Mouse (Mus musculus): ENCODE results near the gene Shld2. TPM values are rescaled to one million over a fixed set of nuclear protein-coding genes. Genes with fewer than 3 reads are reported as not detected.
A peak's percentile ranks its signal among the peaks of the same experiment; 100 is the strongest.

Shld2 gene
- polyA plus RNA-seq, 1 experiment: 7.1 TPM

GRCm38 (mm10) chr14:34209942-34210341, 100.4 kb downstream of the Shld2 start:
- Histone ChIP-seq H3K27ac (ENCODE audit: insufficient read depth, low read depth, low read length) (no peak overlapping the region), H3K4me1 (ENCODE audit: control insufficient read depth, insufficient read depth, low read length) (no peaks in the 10 kb centered on the region), H3K4me3 (ENCODE audit: insufficient read depth, low read length) (no peak overlapping the region)
- TF ChIP-seq CTCF (IDR thresholded peaks at IDR 0.05; ENCODE audit: low read depth, low read length) (no peak), POLR2A (IDR thresholded peaks at IDR 0.05; ENCODE audit: borderline replicate concordance, low read depth, low read length) (no peak)

DNA sequence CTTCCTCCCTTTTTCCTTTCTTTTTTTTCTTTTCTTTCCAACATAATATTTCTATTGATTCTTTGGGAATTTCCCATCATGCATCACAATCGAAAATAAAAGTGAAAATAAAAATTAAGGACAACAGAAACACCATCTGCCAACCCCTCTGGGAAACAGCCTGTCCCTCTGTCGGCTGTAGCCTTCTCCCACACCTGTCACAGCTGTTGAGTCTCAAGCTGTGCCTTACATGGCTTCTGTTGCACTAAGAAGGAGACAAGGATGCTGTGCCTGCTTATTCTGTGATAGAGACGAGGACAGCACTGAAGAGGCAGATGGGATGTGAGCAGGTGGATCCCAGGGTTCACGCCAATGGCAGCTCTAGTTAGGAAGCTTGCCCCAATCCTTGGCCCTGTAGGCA, 101.2 kb downstream of the Shld2 start:
- H3K27ac ChIP-seq (ENCODE audit: insufficient read depth, low read depth, low read length): no peak overlapping the region
- no peak overlapping the region for H3K4me3 ChIP-seq (ENCODE audit: insufficient read depth, low read length)
- TF ChIP-seq POLR2A (IDR thresholded peaks at IDR 0.05; ENCODE audit: borderline replicate concordance, low read depth, low read length) (no peak), CTCF (IDR thresholded peaks at IDR 0.05; ENCODE audit: low read depth, low read length) (no peak)
- H3K4me1 ChIP-seq (ENCODE audit: control insufficient read depth, insufficient read depth, low read length): no peaks in the 10 kb centered on the region

DNA sequence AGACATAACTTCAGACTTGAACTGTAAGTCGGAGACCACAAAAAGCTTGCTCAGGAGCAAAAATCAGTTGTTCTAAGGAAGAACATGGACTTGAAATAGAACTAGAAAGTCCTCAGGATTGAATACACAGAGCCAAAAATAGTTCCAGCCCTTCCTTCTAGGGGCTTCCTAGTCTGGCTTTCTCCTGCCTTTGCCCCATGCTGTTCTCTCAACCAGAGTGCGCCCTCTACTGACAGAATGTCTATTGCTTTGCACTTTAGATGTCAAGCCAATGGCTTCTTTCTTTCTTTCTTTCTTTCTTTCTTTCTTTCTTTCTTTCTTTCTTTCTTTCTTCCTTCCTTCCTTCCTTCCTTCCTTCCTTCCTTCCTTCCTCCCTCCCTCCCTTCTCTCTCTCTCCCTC, 101.6 kb downstream of the Shld2 start:
- H3K27ac ChIP-seq (ENCODE audit: insufficient read depth, low read depth, low read length): no peak overlapping the region
- no peaks in the 10 kb centered on the region for H3K4me1 ChIP-seq (ENCODE audit: control insufficient read depth, insufficient read depth, low read length)
- no peak overlapping the region for H3K4me3 ChIP-seq (ENCODE audit: insufficient read depth, low read length)
- TF ChIP-seq POLR2A (IDR thresholded peaks at IDR 0.05; ENCODE audit: borderline replicate concordance, low read depth, low read length): no peak

DNA sequence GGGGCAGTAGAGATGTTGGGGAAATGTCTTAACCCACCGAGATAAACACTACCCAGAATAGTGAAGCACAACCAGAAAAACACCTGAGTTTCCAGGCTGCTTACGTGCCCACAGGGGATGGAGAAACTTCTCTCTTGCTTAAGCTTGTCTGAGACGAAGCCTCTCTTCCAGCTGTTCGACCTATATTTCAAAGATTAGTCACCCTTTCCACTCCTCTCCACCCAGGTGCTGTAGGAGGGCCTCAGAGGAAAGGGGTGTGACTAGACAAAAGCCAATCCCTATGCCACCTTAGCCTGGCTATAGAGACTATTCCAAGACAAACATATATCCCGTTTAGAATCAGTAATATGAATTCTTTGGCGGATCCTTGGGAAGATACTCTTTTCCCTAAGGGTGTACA, 102.3 kb downstream of the Shld2 start:
- TF ChIP-seq POLR2A (IDR thresholded peaks at IDR 0.05; ENCODE audit: borderline replicate concordance, low read depth, low read length) (no peak), CTCF (IDR thresholded peaks at IDR 0.05; ENCODE audit: low read depth, low read length) (no peak)
- H3K4me3 ChIP-seq (ENCODE audit: insufficient read depth, low read length): no peak overlapping the region

DNA sequence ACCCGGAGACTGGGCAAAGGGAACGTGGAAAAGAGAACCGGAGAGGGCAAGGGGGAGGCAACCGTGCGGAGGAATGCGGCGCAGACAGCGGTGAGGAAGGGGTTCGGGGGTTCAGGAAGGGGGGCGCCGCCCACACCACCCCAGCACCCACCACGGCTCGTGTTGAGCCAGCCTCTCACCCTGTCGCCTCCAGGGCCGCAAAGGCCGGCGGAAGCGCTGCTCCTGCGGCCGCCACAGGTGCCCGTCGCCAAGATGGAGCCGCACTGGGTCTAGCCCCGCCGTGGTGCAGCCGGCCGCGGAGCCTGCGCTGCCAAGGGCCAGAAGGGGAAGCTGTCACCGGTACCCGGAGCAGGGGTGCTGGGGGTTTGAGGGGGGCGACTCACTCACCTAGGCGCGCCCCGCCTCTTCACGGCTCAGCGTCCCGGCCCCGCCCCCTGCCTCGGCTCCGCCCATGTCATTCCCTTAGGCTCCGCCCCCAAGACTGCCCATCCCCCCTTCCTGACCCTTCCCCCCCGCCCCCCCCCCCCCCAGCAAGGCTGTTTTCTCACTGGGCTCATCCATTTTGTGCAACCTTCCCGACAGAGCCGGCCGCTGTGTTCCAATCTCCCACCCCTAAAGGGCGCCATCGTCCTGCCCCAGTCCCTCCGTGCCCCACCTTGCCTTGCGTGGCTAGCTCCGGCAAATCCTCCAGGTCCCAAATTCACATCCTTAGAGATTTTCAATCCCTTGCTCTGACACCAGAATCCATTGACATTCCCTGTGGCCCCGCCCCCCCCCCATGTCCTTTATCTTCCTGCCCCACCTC, 108.9 kb downstream of the Shld2 start, which contains the start of gene Gprin2:
Gprin2 (minus strand) TSS at position 423 of the 805 bp plus-strand sequence.
- H3K4me3 ChIP-seq (ENCODE audit: insufficient read depth, low read length): peak within 1 kb of the TSS; percentile 34
- TF ChIP-seq CTCF (IDR thresholded peaks at IDR 0.05; ENCODE audit: low read depth, low read length) (no peak), POLR2A (IDR thresholded peaks at IDR 0.05; ENCODE audit: borderline replicate concordance, low read depth, low read length) (no peak)
- no peak within 1 kb of the TSS for H3K27ac ChIP-seq (ENCODE audit: insufficient read depth, low read depth, low read length)
- H3K4me1 ChIP-seq (ENCODE audit: control insufficient read depth, insufficient read depth, low read length): no peaks in the 10 kb centered on the region

More for the DNA sequence above, 102.3 kb downstream of the Shld2 start:
- Histone ChIP-seq H3K27ac (ENCODE audit: insufficient read depth, low read depth, low read length) (no peak overlapping the region), H3K4me1 (ENCODE audit: control insufficient read depth, insufficient read depth, low read length) (no peaks in the 10 kb centered on the region)

DNA sequence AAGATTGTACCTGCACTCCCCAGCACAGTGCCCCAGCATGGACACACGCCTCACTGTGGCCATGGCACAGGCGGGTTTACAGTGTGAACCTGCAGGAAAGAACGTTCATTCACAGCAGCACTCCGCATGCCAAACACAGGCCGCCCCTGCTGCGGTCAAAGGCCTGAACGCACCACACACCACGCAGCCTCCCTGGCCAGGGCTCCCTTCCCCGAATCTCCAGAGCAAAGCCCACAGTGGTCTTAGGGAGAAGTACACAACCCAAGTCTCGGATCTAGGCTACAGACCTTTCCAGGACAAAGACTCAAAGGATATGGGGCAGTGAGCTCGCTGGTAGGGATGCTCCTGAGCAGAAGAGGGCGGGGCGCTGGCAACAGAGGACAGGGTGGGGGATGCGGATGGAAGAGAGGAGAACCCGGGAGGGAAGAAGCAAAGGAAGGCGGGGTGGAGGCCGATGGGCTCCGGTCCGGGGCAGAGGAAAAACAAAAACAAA, 109.5 kb downstream of the Shld2 start:
- peak overlapping the region; percentile 34 for H3K4me3 ChIP-seq (ENCODE audit: insufficient read depth, low read length)
- no peaks in the 10 kb centered on the region for H3K4me1 ChIP-seq (ENCODE audit: control insufficient read depth, insufficient read depth, low read length)
- H3K27ac ChIP-seq (ENCODE audit: insufficient read depth, low read depth, low read length): no peak overlapping the region
- TF ChIP-seq CTCF (IDR thresholded peaks at IDR 0.05; ENCODE audit: low read depth, low read length): no peak
- no peak for TF ChIP-seq POLR2A (IDR thresholded peaks at IDR 0.05; ENCODE audit: borderline replicate concordance, low read depth, low read length)

DNA sequence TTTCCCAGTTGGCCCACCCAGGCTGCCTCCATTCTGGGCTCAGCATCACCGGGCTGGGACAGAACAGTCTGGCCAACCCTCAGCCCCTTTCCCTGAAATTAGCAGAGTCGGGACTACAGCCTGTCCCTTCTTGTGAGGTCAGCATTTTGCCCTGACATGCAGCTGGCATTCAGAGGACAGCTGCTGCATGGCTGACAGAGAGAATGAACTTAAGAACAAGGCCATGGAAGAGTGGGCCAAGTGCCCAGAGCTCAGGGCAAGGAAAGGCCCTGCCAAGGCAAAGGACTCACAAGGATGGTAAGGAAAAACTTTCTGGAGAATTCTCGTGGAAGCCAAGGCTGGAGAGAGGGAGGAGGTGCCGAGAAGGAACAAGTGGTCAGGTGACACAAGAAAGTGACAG, 113.6 kb downstream of the Shld2 start:
- no peak for TF ChIP-seq POLR2A (IDR thresholded peaks at IDR 0.05; ENCODE audit: borderline replicate concordance, low read depth, low read length)
- no peak for TF ChIP-seq CTCF (IDR thresholded peaks at IDR 0.05; ENCODE audit: low read depth, low read length)
- H3K4me3 ChIP-seq (ENCODE audit: insufficient read depth, low read length): no peak overlapping the region
- H3K4me1 ChIP-seq (ENCODE audit: control insufficient read depth, insufficient read depth, low read length): no peaks in the 10 kb centered on the region
- H3K27ac ChIP-seq (ENCODE audit: insufficient read depth, low read depth, low read length): no peak overlapping the region

- Histone ChIP-seq H3K4me3 (ENCODE audit: insufficient read depth, low read length) (no peak overlapping the region), H3K4me1 (ENCODE audit: control insufficient read depth, insufficient read depth, low read length) (no peaks in the 10 kb centered on the region), H3K27ac (ENCODE audit: insufficient read depth, low read depth, low read length) (no peak overlapping the region)
- TF ChIP-seq CTCF (IDR thresholded peaks at IDR 0.05; ENCODE audit: low read depth, low read length) (no peak), POLR2A (IDR thresholded peaks at IDR 0.05; ENCODE audit: borderline replicate concordance, low read depth, low read length) (no peak)
These were observed 114.8 kb downstream of the Shld2 start for GRCm38 (mm10) chr14:34195466-34195865.

DNA sequence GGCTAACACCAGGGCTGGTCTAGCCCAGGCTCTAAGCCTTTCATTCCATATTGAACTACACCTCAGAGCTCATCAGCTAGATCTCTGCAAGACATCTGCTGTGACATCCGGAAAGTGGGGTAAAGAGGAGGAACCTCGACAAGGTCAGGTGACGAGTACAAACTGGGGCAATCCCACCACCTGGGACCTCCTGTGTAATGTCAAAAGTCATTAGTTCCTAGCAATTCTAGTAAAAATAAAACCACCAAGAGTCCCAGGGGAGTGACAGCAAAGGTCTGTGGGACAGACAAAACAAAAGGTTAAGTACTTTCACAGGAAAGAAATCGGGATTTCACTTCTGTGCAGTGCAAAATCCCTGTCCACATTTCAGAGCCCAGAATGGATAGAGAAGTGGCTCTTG, 116.4 kb downstream of the Shld2 start:
- no peak overlapping the region for H3K4me3 ChIP-seq (ENCODE audit: insufficient read depth, low read length)
- no peaks in the 10 kb centered on the region for H3K4me1 ChIP-seq (ENCODE audit: control insufficient read depth, insufficient read depth, low read length)
- no peak for TF ChIP-seq CTCF (IDR thresholded peaks at IDR 0.05; ENCODE audit: low read depth, low read length)
- no peak for TF ChIP-seq POLR2A (IDR thresholded peaks at IDR 0.05; ENCODE audit: borderline replicate concordance, low read depth, low read length)
- H3K27ac ChIP-seq (ENCODE audit: insufficient read depth, low read depth, low read length): no peak overlapping the region

GRCm38 (mm10) chr14:34190361-34190760, 119.9 kb downstream of the Shld2 start:
- TF ChIP-seq POLR2A (IDR thresholded peaks at IDR 0.05; ENCODE audit: borderline replicate concordance, low read depth, low read length) (no peak), CTCF (IDR thresholded peaks at IDR 0.05; ENCODE audit: low read depth, low read length) (no peak)
- H3K27ac ChIP-seq (ENCODE audit: insufficient read depth, low read depth, low read length): no peak overlapping the region
- H3K4me3 ChIP-seq (ENCODE audit: insufficient read depth, low read length): no peak overlapping the region
- no peaks in the 10 kb centered on the region for H3K4me1 ChIP-seq (ENCODE audit: control insufficient read depth, insufficient read depth, low read length)
